Mouse (Mus musculus): ENCODE measurements around the gene Col4a6.

The Col4a6 gene

GRCm38 (mm10) chrX:141473470-141474302 is at the start of gene Col4a6:
Col4a6 (minus strand) TSS chrX:141474076.
- no peak for DNase-seq (ENCODE audit: low spot score)

- no peak for DNase-seq (ENCODE audit: low spot score)
These were observed 29.2 kb upstream of the Col4a6 start for GRCm38 (mm10) chrX:141503125-141503524.

- DNase-seq (ENCODE audit: low spot score), result no peak
These were observed 20.7 kb upstream of the Col4a6 start for GRCm38 (mm10) chrX:141494545-141494944.

- no peak for DNase-seq (ENCODE audit: low spot score)
These were observed 1.9 kb upstream of the Col4a6 start for GRCm38 (mm10) chrX:141475566-141476327.

GRCm38 (mm10) chrX:141475110-141475509 is 1.2 kb upstream of the Col4a6 start, which contains the start of gene Col4a5:
Col4a5 (plus strand) TSS chrX:141475385.
- peak; percentile 0 for DNase-seq (ENCODE audit: low spot score)

- DNase-seq (ENCODE audit: low spot score), result no peak
These were observed 25.9 kb downstream of the Col4a6 start for GRCm38 (mm10) chrX:141447936-141448335.

- DNase-seq (ENCODE audit: low spot score), result no peak
These were observed 34.5 kb downstream of the Col4a6 start for GRCm38 (mm10) chrX:141439423-141439822.

- no peak for DNase-seq (ENCODE audit: low spot score)
These were observed 37.1 kb downstream of the Col4a6 start for GRCm38 (mm10) chrX:141436780-141437179.

GRCm38 (mm10) chrX:141415318-141415717 is 58.6 kb downstream of the Col4a6 start:
- DNase-seq (ENCODE audit: low spot score), result no peak

GRCm38 (mm10) chrX:141396243-141396642 is 77.6 kb downstream of the Col4a6 start:
- DNase-seq (ENCODE audit: low spot score), result no peak

- no peak for DNase-seq (ENCODE audit: low spot score)
These were observed 88.3 kb downstream of the Col4a6 start for GRCm38 (mm10) chrX:141385399-141386105.

GRCm38 (mm10) chrX:141384632-141385031 is 89.2 kb downstream of the Col4a6 start:
- no peak for DNase-seq (ENCODE audit: low spot score)

GRCm38 (mm10) chrX:141370276-141370675 is 103.6 kb downstream of the Col4a6 start:
- DNase-seq (ENCODE audit: low spot score), result peak; percentile 1

- DNase-seq (ENCODE audit: low spot score), result no peak
These were observed 110.5 kb downstream of the Col4a6 start for GRCm38 (mm10) chrX:141363331-141363730.

- no peak for DNase-seq (ENCODE audit: low spot score)
These were observed 132.5 kb downstream of the Col4a6 start for GRCm38 (mm10) chrX:141341417-141341816.

- DNase-seq (ENCODE audit: low spot score), result peak; percentile 0
These were observed 145.8 kb downstream of the Col4a6 start for GRCm38 (mm10) chrX:141328044-141328443.

- DNase-seq (ENCODE audit: low spot score), result no peak
These were observed 149.7 kb downstream of the Col4a6 start for GRCm38 (mm10) chrX:141324201-141324600.

GRCm38 (mm10) chrX:141316217-141316616 is 157.7 kb downstream of the Col4a6 start:
- DNase-seq (ENCODE audit: low spot score), result no peak

- no peak for DNase-seq (ENCODE audit: low spot score)
These were observed 158.1 kb downstream of the Col4a6 start for GRCm38 (mm10) chrX:141315795-141316194.

GRCm38 (mm10) chrX:141292702-141293462 is 181.0 kb downstream of the Col4a6 start:
- DNase-seq (ENCODE audit: low spot score), result no peak

- no peak for DNase-seq (ENCODE audit: low spot score)
These were observed 197.5 kb downstream of the Col4a6 start for GRCm38 (mm10) chrX:141276397-141276796.

GRCm38 (mm10) chrX:141265986-141266385 is 207.9 kb downstream of the Col4a6 start:
- DNase-seq (ENCODE audit: low spot score), result no peak
